Mouse (Mus musculus): ENCODE measurements around the gene Psmb7. TPM values are rescaled to one million over a fixed set of nuclear protein-coding genes. Genes with fewer than 3 reads are reported as not detected.

The Psmb7 gene
- polyA plus RNA-seq, 1 experiment from 2014 or later: 299 TPM

DNA sequence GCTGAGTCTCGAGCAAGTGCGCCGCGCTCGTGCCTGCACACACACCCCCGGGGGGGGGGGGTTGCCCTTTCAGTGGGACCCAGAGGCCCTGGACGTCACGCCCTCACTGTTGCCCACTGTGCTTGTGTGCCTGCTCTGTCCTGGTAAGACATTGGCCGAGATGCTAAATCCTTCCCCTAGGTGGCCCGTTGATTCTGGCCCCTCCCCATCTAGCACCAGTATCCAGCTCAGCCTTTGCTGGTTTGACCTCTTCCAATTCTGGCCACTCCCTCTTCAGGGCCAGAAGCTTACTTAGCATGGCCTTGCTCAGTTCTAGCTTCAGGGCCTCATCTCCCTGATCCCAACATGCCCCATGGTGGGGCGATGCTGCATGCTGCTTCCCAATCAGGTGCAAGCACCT is 28.6 kb upstream of the Psmb7 start:
- no peak overlapping the region for H3K4me3 ChIP-seq (ENCODE audit: low read length)
- H3K36me3 ChIP-seq (ENCODE audit: control insufficient read depth, insufficient read depth, low read length): no peaks in the 10 kb centered on the region
- no peak for ATAC-seq
- no peaks in the 10 kb centered on the region; the same call in 1 of the 2 replicates for H3K27me3 ChIP-seq (replicated peaks; ENCODE audit: control insufficient read depth, insufficient read depth, low read length)
- WGBS: 61% methylated on average over 11 of the region's 11 CpGs
- no peak overlapping the region for H3K27ac ChIP-seq (ENCODE audit: low read depth, low read length)
- no peaks in the 10 kb centered on the region; the same call in 1 of the 2 replicates for H3K4me1 ChIP-seq (ENCODE audit: control insufficient read depth, insufficient read depth, low read depth, low read length)
- H3K9ac ChIP-seq (ENCODE audit: low read depth, low read length): no peak overlapping the region
- no peaks in the 10 kb centered on the region for H3K9me3 ChIP-seq (ENCODE audit: control insufficient read depth, low read length)
- no peak overlapping the region for H3K4me2 ChIP-seq (ENCODE audit: low read length)

DNA sequence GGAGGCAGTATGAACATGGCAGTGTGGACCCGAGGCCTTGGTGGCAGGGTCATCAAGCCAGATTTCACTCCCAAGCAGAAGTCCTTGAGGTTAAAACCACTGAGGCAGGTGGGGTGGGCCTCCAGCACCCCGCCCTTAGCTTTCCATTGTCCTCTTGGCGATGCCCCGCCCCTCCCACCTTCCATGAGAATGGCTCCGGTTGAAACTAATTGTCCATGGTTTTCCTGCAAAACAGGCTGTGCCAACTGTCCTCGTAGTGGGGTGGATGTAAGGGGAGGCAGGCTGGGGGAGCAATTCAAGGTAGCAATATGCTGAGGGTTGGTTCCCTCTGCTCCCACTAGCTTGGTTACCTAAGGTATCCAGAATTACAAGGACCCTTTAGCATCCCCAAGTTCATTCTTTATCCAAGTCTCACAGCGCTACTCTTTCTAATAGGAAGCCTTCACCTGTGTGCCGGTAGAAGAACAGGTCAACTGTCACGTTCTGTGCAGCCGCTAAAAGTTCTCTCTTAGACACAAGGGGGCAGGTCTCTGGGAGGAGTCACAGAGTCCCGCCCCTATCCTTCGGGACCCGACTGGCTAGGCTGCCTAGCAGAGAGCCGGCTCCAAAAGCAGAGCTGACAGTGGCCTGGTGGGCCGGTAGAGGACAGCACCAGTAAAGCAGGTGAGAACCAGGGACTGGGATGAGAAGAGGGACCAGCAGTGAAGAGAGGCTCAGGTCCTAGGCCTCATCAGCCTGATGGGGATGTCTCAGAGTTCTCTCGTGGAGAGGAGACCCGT is 25.1 kb upstream of the Psmb7 start:
- Histone ChIP-seq H3K4me3 (ENCODE audit: low read length) (no peak overlapping the region), H3K27me3 (replicated peaks; ENCODE audit: control insufficient read depth, insufficient read depth, low read length) (no peaks in the 10 kb centered on the region; the same call in 1 of the 2 replicates), H3K4me1 (ENCODE audit: control insufficient read depth, insufficient read depth, low read depth, low read length) (no peaks in the 10 kb centered on the region; the same call in 1 of the 2 replicates), H3K9me3 (ENCODE audit: control insufficient read depth, low read length) (no peaks in the 10 kb centered on the region), H3K27ac (ENCODE audit: low read depth, low read length) (no peak overlapping the region), H3K36me3 (ENCODE audit: control insufficient read depth, insufficient read depth, low read length) (no peaks in the 10 kb centered on the region), H3K9ac (ENCODE audit: low read depth, low read length) (no peak overlapping the region), H3K4me2 (ENCODE audit: low read length) (peak overlapping the region; percentile 25)
- peak; percentile 77 for ATAC-seq
- WGBS: 13% methylated on average over 17 of the region's 17 CpGs

DNA sequence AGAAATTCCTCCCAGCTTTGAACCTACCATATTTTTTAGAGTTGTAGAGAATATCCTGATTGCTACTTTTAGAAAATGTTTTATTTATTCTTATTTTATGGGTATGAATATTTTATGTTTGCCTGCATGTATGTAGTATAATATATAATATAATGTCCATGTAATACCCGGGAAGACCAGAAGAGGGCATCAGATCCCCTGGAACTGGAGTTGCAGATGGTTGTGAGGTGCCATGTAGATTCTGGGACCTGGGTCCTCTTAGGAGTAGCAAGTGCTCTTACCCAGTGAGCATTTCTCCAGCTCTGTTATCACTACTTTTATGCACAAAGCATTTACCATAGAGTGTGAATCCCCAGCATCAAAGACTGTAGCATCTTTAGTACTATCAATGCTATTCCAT is 17.5 kb upstream of the Psmb7 start:
- WGBS: 3% methylated on average over 1 of the region's 1 CpGs
- no peak overlapping the region for H3K4me2 ChIP-seq (ENCODE audit: low read length)
- no peaks in the 10 kb centered on the region for H3K27me3 ChIP-seq (replicated peaks; ENCODE audit: control insufficient read depth, insufficient read depth, low read length)
- no peaks in the 10 kb centered on the region for H3K9me3 ChIP-seq (ENCODE audit: control insufficient read depth, low read length)
- no peak overlapping the region for H3K9ac ChIP-seq (ENCODE audit: low read depth, low read length)
- ATAC-seq: no peak
- peaks cover 3% of the 10 kb centered on the region; the same call in 1 of the 2 replicates for H3K4me1 ChIP-seq (ENCODE audit: control insufficient read depth, insufficient read depth, low read depth, low read length)
- H3K27ac ChIP-seq (ENCODE audit: low read depth, low read length): no peak overlapping the region
- H3K36me3 ChIP-seq (ENCODE audit: control insufficient read depth, insufficient read depth, low read length): no peaks in the 10 kb centered on the region
- H3K4me3 ChIP-seq (ENCODE audit: low read length): no peak overlapping the region

DNA sequence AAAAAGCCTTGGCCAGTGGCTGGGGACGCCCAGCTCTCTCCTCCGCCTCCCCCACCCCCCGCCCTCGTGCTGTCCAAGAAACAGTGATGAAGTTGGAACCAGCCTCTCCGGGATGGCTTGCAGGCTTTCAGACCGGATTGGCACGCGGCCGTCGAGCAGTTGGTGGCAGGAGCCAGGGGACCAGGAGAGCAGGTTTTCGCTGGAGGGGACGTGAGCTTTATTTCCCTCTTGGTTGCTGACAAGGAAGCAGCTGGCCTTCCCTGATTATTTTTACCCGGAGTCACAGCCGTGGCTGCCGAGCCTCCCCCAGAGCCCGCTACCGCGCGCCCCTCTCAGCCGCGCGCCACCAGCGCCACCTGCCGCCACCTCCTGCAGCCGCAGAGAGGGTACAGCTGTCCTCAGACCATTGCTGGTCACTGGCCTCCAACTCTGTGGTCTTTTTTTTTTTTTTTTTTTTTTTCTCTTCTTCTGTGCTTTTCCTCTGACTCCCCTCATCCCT is 14.5 kb upstream of the Psmb7 start:
- no peaks in the 10 kb centered on the region for H3K27me3 ChIP-seq (replicated peaks; ENCODE audit: control insufficient read depth, insufficient read depth, low read length)
- H3K9me3 ChIP-seq (ENCODE audit: control insufficient read depth, low read length): no peaks in the 10 kb centered on the region
- H3K36me3 ChIP-seq (ENCODE audit: control insufficient read depth, insufficient read depth, low read length): no peaks in the 10 kb centered on the region
- ATAC-seq: peak; percentile 98
- H3K4me3 ChIP-seq (ENCODE audit: low read length): peak overlapping the region; percentile 36
- peaks cover 3% of the 10 kb centered on the region; the same call in 1 of the 2 replicates for H3K4me1 ChIP-seq (ENCODE audit: control insufficient read depth, insufficient read depth, low read depth, low read length)
- 0% methylated on average over 25 of the region's 25 CpGs for WGBS
- peak overlapping the region; percentile 56 for H3K4me2 ChIP-seq (ENCODE audit: low read length)
- H3K27ac ChIP-seq (ENCODE audit: low read depth, low read length): no peak overlapping the region
- peak overlapping the region; percentile 49 for H3K9ac ChIP-seq (ENCODE audit: low read depth, low read length)

DNA sequence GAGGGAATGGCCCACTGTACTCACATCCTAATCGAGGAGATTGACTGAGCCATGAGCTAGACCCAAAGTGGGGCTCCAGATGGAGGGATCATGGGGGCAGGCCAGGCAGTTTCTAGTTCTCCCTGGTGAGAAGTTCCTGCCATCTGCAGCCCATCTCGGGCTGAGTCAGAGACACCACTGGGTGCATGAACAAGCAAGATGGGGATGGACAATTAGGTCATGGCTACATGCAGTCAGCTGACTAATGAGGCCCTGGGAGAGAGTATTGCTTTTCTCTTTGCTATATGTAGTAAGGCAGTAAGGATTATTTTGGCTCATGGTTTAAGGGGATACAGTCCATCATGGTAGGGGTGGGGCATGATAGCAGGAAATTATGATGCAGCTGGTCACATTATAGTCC is 9.8 kb upstream of the Psmb7 start:
- Histone ChIP-seq H3K9ac (ENCODE audit: low read depth, low read length) (no peak overlapping the region), H3K36me3 (ENCODE audit: control insufficient read depth, insufficient read depth, low read length) (no peaks in the 10 kb centered on the region), H3K4me1 (ENCODE audit: control insufficient read depth, insufficient read depth, low read depth, low read length) (peaks cover 3% of the 10 kb centered on the region; the same call in 1 of the 2 replicates), H3K27ac (ENCODE audit: low read depth, low read length) (no peak overlapping the region), H3K4me2 (ENCODE audit: low read length) (no peak overlapping the region), H3K4me3 (ENCODE audit: low read length) (no peak overlapping the region), H3K9me3 (ENCODE audit: control insufficient read depth, low read length) (no peaks in the 10 kb centered on the region), H3K27me3 (replicated peaks; ENCODE audit: control insufficient read depth, insufficient read depth, low read length) (no peaks in the 10 kb centered on the region)
- WGBS: 59% methylated on average over 2 of the region's 2 CpGs
- no peak for ATAC-seq

DNA sequence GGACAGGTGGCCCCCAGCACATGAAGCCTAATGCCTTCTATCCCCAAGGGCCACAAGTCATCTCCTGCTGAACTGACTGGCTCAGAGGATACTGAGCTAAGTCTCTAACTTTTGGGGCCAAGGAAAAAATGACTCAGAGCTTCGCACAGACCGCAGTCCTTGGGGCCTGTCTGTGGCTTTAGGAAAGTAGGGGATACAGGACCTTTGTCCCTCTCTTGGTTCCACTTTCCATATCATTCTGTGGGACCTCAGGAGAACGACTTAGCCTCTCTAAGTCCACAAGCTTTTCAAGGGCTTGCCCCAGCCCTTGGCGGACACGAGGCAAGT is 9.4 kb upstream of the Psmb7 start:
- Histone ChIP-seq H3K4me2 (ENCODE audit: low read length) (no peak overlapping the region), H3K9me3 (ENCODE audit: control insufficient read depth, low read length) (no peaks in the 10 kb centered on the region), H3K4me3 (ENCODE audit: low read length) (no peak overlapping the region), H3K27me3 (replicated peaks; ENCODE audit: control insufficient read depth, insufficient read depth, low read length) (no peaks in the 10 kb centered on the region), H3K4me1 (ENCODE audit: control insufficient read depth, insufficient read depth, low read depth, low read length) (peaks cover 3% of the 10 kb centered on the region; the same call in 1 of the 2 replicates), H3K9ac (ENCODE audit: low read depth, low read length) (no peak overlapping the region), H3K36me3 (ENCODE audit: control insufficient read depth, insufficient read depth, low read length) (no peaks in the 10 kb centered on the region), H3K27ac (ENCODE audit: low read depth, low read length) (no peak overlapping the region)
- ATAC-seq: no peak
- WGBS: 85% methylated on average over 5 of the region's 5 CpGs

DNA sequence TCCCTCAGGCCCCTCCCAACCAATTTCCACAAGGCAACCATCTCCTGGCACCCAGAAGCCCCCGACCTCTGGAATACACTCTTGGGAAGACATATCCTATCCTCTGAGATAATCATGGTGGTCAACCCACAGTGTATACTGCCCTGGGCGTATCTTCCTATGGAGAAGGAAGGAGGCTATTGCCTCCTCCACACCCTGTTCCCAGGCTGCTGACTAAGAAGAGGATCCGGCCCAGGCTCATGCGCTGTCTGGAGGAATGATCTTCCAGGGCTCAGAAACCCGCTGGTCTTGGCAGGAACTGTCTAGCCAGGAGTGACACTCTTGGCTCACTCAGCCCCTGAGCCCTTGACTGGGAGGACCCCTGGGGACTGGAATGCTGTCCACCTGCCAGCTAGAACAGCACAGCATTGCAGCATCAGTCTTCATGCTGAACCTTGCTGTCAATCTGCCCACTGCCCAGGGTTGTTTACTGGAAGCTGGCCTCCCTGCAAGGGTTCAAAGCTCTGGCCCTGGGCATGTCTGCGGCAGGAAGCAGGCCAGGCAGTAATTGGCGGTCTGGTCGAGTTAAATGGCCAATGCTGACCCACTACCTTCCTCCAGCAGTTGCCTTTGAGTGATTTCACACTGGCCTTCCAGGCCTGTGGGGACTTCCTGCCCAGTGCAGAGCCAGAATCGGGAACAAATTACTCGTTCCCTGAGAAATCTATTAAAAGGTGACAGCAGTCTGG is 8.8 kb upstream of the Psmb7 start:
- Histone ChIP-seq H3K27ac (ENCODE audit: low read depth, low read length) (no peak overlapping the region), H3K9ac (ENCODE audit: low read depth, low read length) (no peak overlapping the region), H3K4me1 (ENCODE audit: control insufficient read depth, insufficient read depth, low read depth, low read length) (no peaks in the 10 kb centered on the region), H3K27me3 (replicated peaks; ENCODE audit: control insufficient read depth, insufficient read depth, low read length) (no peaks in the 10 kb centered on the region), H3K9me3 (ENCODE audit: control insufficient read depth, low read length) (no peaks in the 10 kb centered on the region), H3K36me3 (ENCODE audit: control insufficient read depth, insufficient read depth, low read length) (no peaks in the 10 kb centered on the region), H3K4me2 (ENCODE audit: low read length) (no peak overlapping the region), H3K4me3 (ENCODE audit: low read length) (no peak overlapping the region)
- 52% methylated on average over 10 of the region's 10 CpGs for WGBS
- ATAC-seq: peak; percentile 73

DNA sequence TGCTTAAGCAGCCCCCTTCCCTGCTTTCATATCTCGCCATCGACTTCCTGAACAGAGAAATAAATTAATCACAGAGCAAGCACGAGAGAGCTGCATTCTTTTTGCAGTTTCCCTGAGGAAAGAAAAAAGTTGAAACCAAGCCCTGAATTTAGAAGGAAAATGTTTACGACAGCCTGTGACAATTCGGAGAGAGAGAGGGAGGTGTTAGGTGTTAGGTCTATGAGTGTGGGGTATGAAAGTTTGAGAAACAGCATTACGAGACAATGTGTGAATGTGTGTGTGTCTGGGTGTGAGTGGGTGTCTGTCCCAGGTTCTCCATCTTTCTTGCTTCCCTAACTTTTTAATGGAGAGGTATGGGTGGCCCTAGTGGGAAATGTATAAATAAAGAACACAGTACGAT is 8.2 kb upstream of the Psmb7 start:
- Histone ChIP-seq H3K36me3 (ENCODE audit: control insufficient read depth, insufficient read depth, low read length) (no peaks in the 10 kb centered on the region), H3K27me3 (replicated peaks; ENCODE audit: control insufficient read depth, insufficient read depth, low read length) (no peaks in the 10 kb centered on the region), H3K9me3 (ENCODE audit: control insufficient read depth, low read length) (no peaks in the 10 kb centered on the region), H3K4me3 (ENCODE audit: low read length) (no peak overlapping the region), H3K4me2 (ENCODE audit: low read length) (no peak overlapping the region), H3K4me1 (ENCODE audit: control insufficient read depth, insufficient read depth, low read depth, low read length) (peaks cover 5% of the 10 kb centered on the region), H3K9ac (ENCODE audit: low read depth, low read length) (no peak overlapping the region), H3K27ac (ENCODE audit: low read depth, low read length) (no peak overlapping the region)
- no peak for ATAC-seq
- 79% methylated on average over 7 of the region's 7 CpGs for WGBS

DNA sequence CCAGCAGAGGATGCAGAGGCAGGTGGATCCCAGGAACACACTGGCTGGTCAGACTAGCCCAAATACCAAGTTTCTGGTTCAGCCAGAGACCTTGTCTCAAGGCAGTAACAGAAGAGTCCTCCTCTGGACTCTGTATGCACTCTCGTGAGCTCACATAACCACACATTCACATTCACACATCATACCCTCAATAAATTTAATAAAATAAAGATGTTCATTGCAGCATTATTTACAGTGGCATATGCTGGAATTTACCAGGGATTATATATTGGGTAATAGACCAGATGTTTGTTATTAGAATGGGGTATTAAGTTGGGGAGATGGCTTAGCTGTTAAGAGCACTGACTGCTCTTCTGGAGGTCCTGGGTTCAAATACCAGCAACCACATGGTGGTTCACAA is 6.5 kb upstream of the Psmb7 start:
- WGBS: 89% methylated on average over 1 of the region's 1 CpGs
- peaks cover 7% of the 10 kb centered on the region for H3K4me1 ChIP-seq (ENCODE audit: control insufficient read depth, insufficient read depth, low read depth, low read length)
- no peak overlapping the region for H3K4me2 ChIP-seq (ENCODE audit: low read length)

More for the DNA sequence above, 6.5 kb upstream of the Psmb7 start:
- no peak for ATAC-seq
- H3K9ac ChIP-seq (ENCODE audit: low read depth, low read length): no peak overlapping the region
- no peak overlapping the region for H3K27ac ChIP-seq (ENCODE audit: low read depth, low read length)
- no peaks in the 10 kb centered on the region for H3K9me3 ChIP-seq (ENCODE audit: control insufficient read depth, low read length)
- no peak overlapping the region for H3K4me3 ChIP-seq (ENCODE audit: low read length)
- no peaks in the 10 kb centered on the region for H3K36me3 ChIP-seq (ENCODE audit: control insufficient read depth, insufficient read depth, low read length)
- H3K27me3 ChIP-seq (replicated peaks; ENCODE audit: control insufficient read depth, insufficient read depth, low read length): no peaks in the 10 kb centered on the region

Data from hindbrain, embryonic 16.5 days (tissue).